Mouse (Mus musculus) heart, embryonic 16.5 days (tissue): ENCODE data around the gene Trove2. TPM values are rescaled to one million over a fixed set of nuclear protein-coding genes. Genes with fewer than 3 reads are reported as not detected.

Experiments used
- ATAC-seq: fragments of 200-750 bp; cut with Nextera tagmentation; replicated peaks from 2 replicates; pipeline ENCODE4 v1.8.0; 2017; ENCODE audit warnings: moderate number of reproducible peaks; ENCODE audit not compliant: insufficient read depth, low FRiP score; ENCODE audit errors: extremely low read depth
- H3K27ac ChIP-seq: fragments of 300-500 bp; sonication (generic); 2 replicates; pipeline ENCODE4 v1.5.1; 2014; ENCODE audit warnings: mild to moderate bottlenecking, low read length, control low read depth, moderate library complexity
- H3K27me3 ChIP-seq: fragments of 300-500 bp; sonication (generic); 2 replicates; pipeline ENCODE4 v1.6.1; 2014; ENCODE audit warnings: low read length, mixed read lengths; ENCODE audit not compliant: control insufficient read depth, insufficient read depth
- H3K36me3 ChIP-seq: fragments of 300-500 bp; sonication (generic); 2 replicates; pipeline ENCODE4 v1.6.1; 2014; ENCODE audit not compliant: control insufficient read depth, insufficient read depth
- H3K4me1 ChIP-seq: fragments of 300-500 bp; sonication (generic); 2 replicates; pipeline ENCODE4 v1.6.1; 2014; ENCODE audit warnings: low read length, mixed read lengths; ENCODE audit not compliant: control insufficient read depth, insufficient read depth
- H3K4me2 ChIP-seq: fragments of 300-500 bp; sonication (generic); 2 replicates; pipeline ENCODE4 v1.6.1; 2014; ENCODE audit warnings: low read depth, mild to moderate bottlenecking, control low read depth, low read length
- H3K4me3 ChIP-seq: fragments of 300-500 bp; sonication (generic); 2 replicates; pipeline ENCODE4 v1.5.1; 2014; ENCODE audit warnings: mild to moderate bottlenecking, control low read depth, low read length
- H3K9ac ChIP-seq: fragments of 300-500 bp; sonication (generic); 2 replicates; pipeline ENCODE4 v1.6.1; 2014; ENCODE audit warnings: low read length, control low read depth
- H3K9me3 ChIP-seq: fragments of 300-500 bp; sonication (generic); replicated peaks from 2 replicates; pipeline ENCODE4 v1.6.1; 2016; ENCODE audit warnings: low read length; ENCODE audit not compliant: control insufficient read depth
- WGBS: fragments of 180-500 bp; shearing (Covaris S2); extraction: QIAGEN DNeasy Blood & Tissue Kit; methylation state at CpG from one replicate; pipeline ENCODE4 v1.1.7; 2014; 5-methylcytosine and 5-hydroxymethylcytosine counted together
- polyA plus RNA-seq: library from polyadenylated mRNA; unstranded; fragments of >200 nt; fragmentation: Nextera tagmentation; extraction: Ambion mirVana; gene quantifications from 2 replicates; pipeline ENCODE4 v1.2.1, GENCODE M21; 2015

Gene Trove2
- polyA plus RNA-seq: 11.7 and 12.5 TPM in 2 replicates

DNA sequence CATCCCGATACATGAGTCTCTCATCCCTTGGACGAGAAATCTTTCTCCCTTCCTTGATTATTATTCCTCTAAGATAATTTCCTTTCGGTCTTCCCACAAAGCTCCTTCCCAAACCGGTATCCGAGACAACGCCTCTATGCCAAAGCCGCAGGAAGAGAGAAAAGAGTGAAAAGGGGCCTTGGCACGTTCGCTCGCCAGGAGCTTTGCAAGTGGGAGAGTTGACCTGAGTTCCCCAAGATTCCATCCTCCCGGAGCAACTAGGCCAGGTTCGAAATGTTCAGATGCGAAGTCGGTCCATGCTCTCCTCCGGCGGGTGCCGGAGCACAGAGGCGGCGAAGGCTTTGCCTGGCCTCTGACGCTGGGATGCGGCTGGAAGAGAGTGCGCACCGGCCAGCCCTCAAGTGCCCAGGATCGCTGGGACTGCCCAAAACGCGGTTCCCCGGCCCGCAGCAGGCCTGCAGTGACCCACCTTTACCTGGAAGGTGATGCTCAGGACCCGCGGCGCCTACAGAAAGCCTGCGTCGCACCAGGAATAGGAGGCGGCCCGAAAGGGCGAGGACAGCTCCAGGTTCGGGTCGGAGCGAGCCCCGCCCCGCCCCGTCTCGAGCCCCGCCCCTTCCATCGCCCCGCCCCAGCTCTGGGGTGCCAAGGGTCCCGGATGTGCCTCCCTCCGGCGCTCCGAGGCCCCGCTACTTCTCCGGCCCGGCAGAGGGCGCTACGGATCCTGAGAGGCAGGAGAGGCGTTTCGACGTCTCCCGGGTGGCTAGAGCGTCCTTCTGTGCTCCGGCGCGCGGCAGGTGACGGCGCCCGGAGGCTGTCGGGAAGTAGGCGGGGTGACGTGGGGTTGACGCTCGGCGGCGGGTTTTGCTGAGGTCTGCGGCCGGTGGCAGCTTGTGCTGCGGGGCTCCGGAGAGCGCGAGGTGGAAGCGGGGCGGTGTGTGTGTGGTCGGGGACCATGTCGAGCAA is at the start of gene Trove2, which contains the start of gene Uchl5:
TSS of gene Trove2 (minus strand) at position 623 of the 966 bp plus-strand sequence.
TSS of gene Uchl5 (plus strand) at position 827 of the 966 bp plus-strand sequence.
- under 1% methylated on average over 76 of the region's 84 CpGs for WGBS

DNA sequence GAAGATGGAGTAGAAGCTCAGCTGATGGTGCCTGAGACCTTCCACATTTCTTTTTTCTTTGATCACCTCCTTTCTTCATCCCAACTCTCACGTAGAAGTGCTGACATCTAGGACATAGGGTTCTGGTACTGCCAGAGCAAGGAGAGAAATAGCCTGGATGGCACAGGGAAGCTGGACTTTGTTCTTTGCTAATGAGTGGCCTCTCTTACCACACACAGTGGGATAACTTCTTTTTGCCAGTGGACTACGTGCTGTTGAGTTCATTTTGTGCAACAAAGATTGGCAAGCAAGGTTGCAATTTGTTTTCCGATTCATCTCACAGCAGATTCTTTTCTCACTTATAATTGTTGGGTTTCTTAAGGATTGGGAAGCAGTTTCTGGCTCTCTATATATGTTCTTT is 45.8 kb upstream of the Trove2 start:
- H3K27ac ChIP-seq: no peak overlapping the region
- no peak overlapping the region for H3K4me3 ChIP-seq
- no peaks in the 10 kb centered on the region for H3K9me3 ChIP-seq
- peaks cover 4% of the 10 kb centered on the region; the same call in 1 of the 2 replicates for H3K4me1 ChIP-seq
- 72% methylated on average over 3 of the region's 3 CpGs for WGBS
- no peak overlapping the region for H3K4me2 ChIP-seq
- ATAC-seq: no peak
- H3K27me3 ChIP-seq: no peaks in the 10 kb centered on the region
- no peak overlapping the region for H3K9ac ChIP-seq
- no peaks in the 10 kb centered on the region for H3K36me3 ChIP-seq

More for the DNA sequence above, at the start of gene Trove2, which contains the start of gene Uchl5:
- no peaks in the 10 kb centered on the region for H3K36me3 ChIP-seq
- peaks cover 13% of the 10 kb centered on the region for H3K4me1 ChIP-seq
- peak; percentile 97 for ATAC-seq
- H3K9ac ChIP-seq: peak within 1 kb of the TSS; percentile 94
- peak within 1 kb of the TSS; percentile 93 for H3K4me3 ChIP-seq
- peak within 1 kb of the TSS; percentile 67 for H3K27ac ChIP-seq
- no peaks in the 10 kb centered on the region for H3K27me3 ChIP-seq
- no peaks in the 10 kb centered on the region for H3K9me3 ChIP-seq
- peak within 1 kb of the TSS; percentile 92 for H3K4me2 ChIP-seq

DNA sequence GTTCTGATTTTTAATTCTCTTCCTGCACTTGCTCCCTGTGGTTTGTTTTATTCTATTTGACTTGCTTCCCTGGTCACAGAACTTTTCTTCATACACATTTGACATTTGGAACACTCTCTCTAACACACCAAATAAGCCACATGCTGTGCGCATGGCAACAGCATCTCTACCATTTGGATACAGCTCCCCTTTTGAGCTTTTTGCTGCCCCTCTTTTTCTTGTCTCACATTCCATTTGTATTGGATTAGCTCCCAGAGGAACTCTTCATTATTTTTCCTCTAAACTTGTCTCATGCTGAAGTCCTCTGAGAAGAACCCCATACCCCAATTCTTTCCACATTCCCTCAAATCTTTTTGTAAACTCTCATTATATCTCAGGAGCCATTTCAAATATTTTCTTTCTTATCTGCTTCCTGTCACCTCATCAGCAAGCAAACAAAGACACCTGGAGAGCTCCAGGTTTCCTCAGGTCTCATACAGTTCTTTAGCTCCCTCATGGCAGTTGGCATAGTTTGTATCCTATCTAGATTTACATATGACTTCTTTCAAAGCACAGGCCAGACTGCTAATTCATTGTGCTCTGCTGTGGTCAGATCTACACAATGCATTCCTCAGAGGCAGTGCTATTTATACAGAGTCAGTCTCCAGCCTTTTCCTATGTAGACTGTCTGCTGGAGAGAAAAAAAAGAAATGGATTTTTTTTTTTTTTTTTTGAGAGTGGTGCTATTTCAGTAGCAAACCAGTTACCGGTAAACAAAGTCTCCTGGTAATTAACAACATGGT is 43.4 kb upstream of the Trove2 start:
- Histone ChIP-seq H3K36me3 (no peaks in the 10 kb centered on the region), H3K27ac (no peak overlapping the region), H3K9me3 (no peaks in the 10 kb centered on the region), H3K4me1 (peaks cover 4% of the 10 kb centered on the region; the same call in 1 of the 2 replicates), H3K4me3 (no peak overlapping the region), H3K27me3 (no peaks in the 10 kb centered on the region), H3K4me2 (no peak overlapping the region), H3K9ac (no peak overlapping the region)
- WGBS: 57% methylated on average over 2 of the region's 2 CpGs
- ATAC-seq: no peak; the same call in 1 of the 2 replicates

DNA sequence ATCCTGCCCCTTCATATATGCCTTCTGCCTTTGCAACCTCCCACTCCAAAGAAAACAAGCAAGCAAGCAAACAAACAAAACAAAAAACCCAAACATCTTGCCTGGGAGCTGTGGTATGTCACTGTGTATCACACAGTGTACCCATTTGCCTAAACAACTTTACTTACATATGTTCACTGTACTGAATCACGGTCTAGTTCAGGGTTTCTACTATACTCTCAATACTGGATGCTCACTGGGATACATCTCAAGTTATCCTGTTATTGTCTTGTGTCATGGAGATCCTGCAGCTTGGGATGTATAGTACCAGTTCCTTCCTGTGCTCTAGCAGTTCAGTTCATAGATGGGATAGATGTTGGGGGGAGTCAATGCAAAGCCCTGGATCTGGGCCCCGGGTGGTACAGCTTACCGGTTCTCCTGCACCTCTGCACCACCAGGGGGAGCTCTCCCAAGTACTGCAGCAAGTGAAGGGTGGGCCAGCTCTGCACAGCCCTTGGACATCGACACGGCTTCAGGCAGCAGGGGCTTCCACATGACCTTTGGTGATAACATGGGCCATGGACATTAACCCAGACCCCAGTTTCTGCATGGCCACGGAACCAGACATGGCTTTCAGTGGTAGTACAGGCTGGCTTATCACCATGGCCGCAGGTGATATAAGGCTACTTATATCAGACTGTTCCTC is 37.0 kb upstream of the Trove2 start:
- ATAC-seq: peak; percentile 58
- H3K4me1 ChIP-seq: no peaks in the 10 kb centered on the region
- no peak overlapping the region for H3K27ac ChIP-seq
- H3K4me2 ChIP-seq: no peak overlapping the region
- H3K27me3 ChIP-seq: no peaks in the 10 kb centered on the region
- no peaks in the 10 kb centered on the region for H3K9me3 ChIP-seq
- H3K4me3 ChIP-seq: no peak overlapping the region
- H3K36me3 ChIP-seq: peaks cover 3% of the 10 kb centered on the region; the same call in 1 of the 2 replicates
- WGBS: 37% methylated on average over 7 of the region's 7 CpGs
- no peak overlapping the region for H3K9ac ChIP-seq

DNA sequence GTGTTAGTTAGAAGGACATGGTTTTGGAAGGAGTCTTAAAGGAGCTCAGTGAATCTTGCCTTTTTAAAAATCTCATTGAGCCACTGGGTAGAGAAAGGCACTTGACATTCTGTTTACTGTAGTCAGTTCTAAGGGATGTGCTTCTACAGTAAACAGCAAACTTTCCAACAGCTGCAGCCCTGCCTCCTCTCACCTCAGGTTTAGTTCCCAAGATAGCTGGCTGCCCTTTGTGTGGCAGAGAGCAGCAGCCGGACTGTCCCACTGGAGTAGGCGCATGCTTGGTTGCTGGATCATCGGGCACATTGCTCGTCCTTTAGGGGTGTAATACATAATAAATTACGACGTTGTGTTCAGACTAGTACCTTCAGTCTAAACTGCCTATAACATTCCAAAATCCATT is 32.2 kb upstream of the Trove2 start:
- WGBS: 79% methylated on average over 6 of the region's 6 CpGs
- Histone ChIP-seq H3K4me1 (no peaks in the 10 kb centered on the region), H3K9ac (no peak overlapping the region), H3K27me3 (no peaks in the 10 kb centered on the region), H3K4me3 (no peak overlapping the region), H3K9me3 (no peaks in the 10 kb centered on the region), H3K36me3 (peaks cover 9% of the 10 kb centered on the region), H3K27ac (no peak overlapping the region), H3K4me2 (no peak overlapping the region)
- ATAC-seq: no peak

DNA sequence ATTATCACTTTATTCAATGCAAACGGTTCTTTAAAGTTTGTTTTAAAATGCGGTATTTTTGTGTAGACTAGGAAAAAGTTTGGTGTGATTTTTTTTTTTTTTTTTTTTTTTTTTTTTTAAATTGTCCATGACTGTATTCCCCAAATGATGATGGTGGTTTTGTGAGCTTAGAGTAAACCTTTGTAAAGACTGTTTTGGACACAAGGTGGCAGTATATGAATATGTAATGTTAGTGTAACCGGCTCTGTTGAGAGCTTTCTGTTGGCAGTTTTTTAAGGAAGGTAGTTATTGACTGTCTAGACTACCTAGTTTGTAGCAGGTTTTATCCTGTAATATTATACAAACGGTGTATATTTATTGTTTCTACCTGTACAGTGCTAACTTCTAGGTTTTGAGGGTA is 26.7 kb upstream of the Trove2 start:
- no peak for ATAC-seq
- Histone ChIP-seq H3K27ac (no peak overlapping the region), H3K9me3 (no peaks in the 10 kb centered on the region)

DNA sequence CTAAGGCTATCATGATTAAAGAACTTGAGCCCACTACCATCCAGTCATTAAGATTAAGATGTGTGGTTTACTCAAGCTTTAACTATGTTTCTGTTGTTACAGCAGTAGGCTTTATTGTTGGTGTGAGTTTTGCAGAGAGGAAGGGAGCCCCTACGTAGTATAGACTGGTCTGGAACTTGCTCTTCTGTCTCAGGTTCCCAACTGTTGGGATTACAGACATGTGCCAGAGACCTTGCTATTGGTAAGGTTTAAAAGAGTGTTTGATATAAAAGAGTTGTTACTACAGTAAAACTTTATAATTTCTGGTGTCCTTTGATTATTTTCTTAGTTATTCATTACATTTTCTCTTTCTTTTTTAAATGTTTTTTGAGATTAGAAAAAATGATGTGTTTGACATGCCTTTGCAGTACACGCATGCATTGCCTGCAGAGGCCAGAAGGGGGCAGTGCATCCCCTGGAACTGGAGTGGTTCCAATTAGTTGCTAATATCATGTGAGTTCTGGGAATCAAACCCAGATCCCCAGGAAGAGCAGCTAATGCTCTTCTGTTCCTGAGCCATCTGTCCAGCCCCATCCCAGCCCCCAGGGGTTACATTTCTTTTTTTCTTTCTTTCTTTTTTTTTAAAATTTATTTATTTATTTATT is 11.8 kb upstream of the Trove2 start:
- Histone ChIP-seq H3K4me2 (no peak overlapping the region), H3K36me3 (peaks cover 5% of the 10 kb centered on the region; the same call in 1 of the 2 replicates), H3K4me3 (no peak overlapping the region), H3K9me3 (no peaks in the 10 kb centered on the region), H3K4me1 (no peaks in the 10 kb centered on the region), H3K9ac (no peak overlapping the region), H3K27ac (no peak overlapping the region), H3K27me3 (no peaks in the 10 kb centered on the region)
- 85% methylated on average over 2 of the region's 2 CpGs for WGBS
- ATAC-seq: no peak

More for the DNA sequence above, 26.7 kb upstream of the Trove2 start:
- H3K36me3 ChIP-seq: peaks cover 12% of the 10 kb centered on the region
- no peaks in the 10 kb centered on the region for H3K27me3 ChIP-seq
- no peak overlapping the region for H3K9ac ChIP-seq
- 25% methylated on average over 4 of the region's 4 CpGs for WGBS
- H3K4me1 ChIP-seq: no peaks in the 10 kb centered on the region
- no peak overlapping the region for H3K4me2 ChIP-seq
- no peak overlapping the region for H3K4me3 ChIP-seq

DNA sequence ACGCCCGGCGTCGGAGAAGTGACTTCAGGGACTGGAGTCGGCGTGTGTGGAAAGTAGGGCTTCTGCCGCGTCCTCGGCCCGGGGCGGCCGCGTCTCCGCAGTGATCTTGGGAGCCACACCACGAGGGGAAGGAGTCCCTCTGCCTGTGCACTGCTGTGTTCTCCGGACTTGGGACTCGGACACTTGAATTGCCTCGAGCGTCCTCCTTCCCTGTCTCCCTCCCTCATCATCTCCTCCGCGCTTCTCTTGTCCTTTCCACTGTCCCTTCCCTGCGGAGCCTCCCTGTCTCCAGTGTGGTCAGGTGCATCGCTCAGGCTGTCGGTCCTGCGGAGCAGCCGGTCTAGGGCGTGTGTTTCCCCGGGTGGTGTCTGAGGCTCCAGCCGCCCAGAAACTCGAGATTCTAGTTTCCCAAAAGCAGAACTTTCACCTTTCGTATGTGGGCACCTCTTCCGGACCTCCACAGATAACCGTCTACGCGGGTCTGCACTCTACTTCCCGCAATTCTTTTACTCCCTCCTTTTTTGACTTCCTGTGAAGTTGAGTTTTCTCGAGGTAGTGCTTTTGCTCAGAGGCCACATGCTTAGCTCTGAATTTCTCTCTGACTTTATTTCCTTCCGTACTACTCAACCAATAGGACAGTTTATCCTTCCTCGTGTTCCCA is 820 bp upstream of the Trove2 start:
- Histone ChIP-seq H3K4me2 (peak overlapping the region; percentile 92), H3K9ac (peak overlapping the region; percentile 94), H3K36me3 (no peaks in the 10 kb centered on the region), H3K4me1 (peaks cover 13% of the 10 kb centered on the region), H3K4me3 (peak overlapping the region; percentile 93), H3K9me3 (no peaks in the 10 kb centered on the region), H3K27ac (peak overlapping the region; percentile 67), H3K27me3 (no peaks in the 10 kb centered on the region)
- WGBS: under 1% methylated on average over 37 of the region's 39 CpGs
- ATAC-seq: peak; percentile 7
